Mouse (Mus musculus): Measurements from ENCODE around the gene E330017A01Rik. TPM values are rescaled to one million over a fixed set of nuclear protein-coding genes. Genes with fewer than 3 reads are reported as not detected.
"Not testable (repeated sequence)": the region's sequence is repeated elsewhere in the genome, so short reads cannot be mapped to it uniquely, and the experiment has no call there.

E330017A01Rik gene
- total and polyA plus RNA-seq, 2 experiments from 2014 or later, result 0.14 TPM; not detected in 1

DNA sequence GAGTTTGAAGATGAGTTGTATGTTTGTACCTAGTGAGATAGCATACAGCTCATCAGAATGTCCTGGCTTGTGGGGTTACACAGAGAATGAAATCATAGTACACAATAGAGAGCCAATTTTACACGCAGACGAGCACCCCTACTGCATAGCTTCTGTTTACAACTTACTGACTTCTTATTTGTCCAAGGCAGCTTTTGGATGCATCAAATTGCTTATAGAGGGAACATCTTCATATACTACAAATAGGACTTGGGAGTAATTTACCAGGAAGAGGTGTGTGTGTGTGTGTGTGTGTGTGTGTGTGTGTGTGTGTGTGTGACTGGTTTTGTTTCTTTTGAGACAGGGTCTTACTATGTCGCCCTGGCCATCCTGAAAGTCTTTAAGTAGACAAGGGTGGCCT is 30.0 kb upstream of the E330017A01Rik start:
- H3K4me2 ChIP-seq (ENCODE audit: low read depth, low read length, poor library complexity, severe bottlenecking), result no peak overlapping the region
- no peak for TF ChIP-seq CTCF (IDR thresholded peaks at IDR 0.05)
- DNase-seq (ENCODE audit: low spot score) (no peak), ATAC-seq (ENCODE audit: low FRiP score) (no peak)
- H3K4me1 ChIP-seq (ENCODE audit: insufficient read depth, low read length), result no peaks in the 10 kb centered on the region
- H3K4me3 ChIP-seq (ENCODE audit: low read depth, low read length), result no peak overlapping the region
- no peak overlapping the region for H3K9ac ChIP-seq (replicated peaks; ENCODE audit: low read length, poor library complexity, severe bottlenecking)
- 85% methylated on average over 3 of the region's 3 CpGs for WGBS
- no peaks in the 10 kb centered on the region for H3K27me3 ChIP-seq (ENCODE audit: insufficient read depth, low read length)
- no peak overlapping the region for H3K27ac ChIP-seq (ENCODE audit: low read depth, low read length)
- H3K36me3 ChIP-seq (ENCODE audit: insufficient read depth, low read length), result 0 out of 2 replicates have a peak, but pooled peaks cover 3% of the 10 kb centered on the region
- no peaks in the 10 kb centered on the region for H3K9me3 ChIP-seq (ENCODE audit: low read length)

DNA sequence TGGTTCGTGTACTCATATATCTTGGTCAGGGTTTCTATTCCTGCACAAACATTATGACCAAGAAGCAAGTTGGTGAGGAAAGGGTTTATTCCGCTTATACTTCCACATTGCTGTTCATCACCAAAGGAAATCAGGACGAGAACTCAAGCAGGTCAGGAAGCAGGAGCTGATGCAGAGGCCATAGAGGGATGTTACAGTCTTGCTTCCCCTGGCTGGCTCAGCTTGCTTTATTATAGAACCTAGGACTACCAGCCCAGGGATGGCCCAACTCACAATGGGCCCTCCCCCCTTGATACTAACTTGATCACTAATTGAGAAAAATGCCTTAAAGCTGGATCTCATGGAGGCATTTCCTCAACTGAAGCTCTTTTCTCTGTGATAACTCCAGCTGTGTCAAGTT is 28.1 kb upstream of the E330017A01Rik start:
- H3K27ac ChIP-seq (ENCODE audit: low read depth, low read length); H3K4me2 ChIP-seq (ENCODE audit: low read depth, low read length, poor library complexity, severe bottlenecking); H3K36me3 ChIP-seq (ENCODE audit: insufficient read depth, low read length); H3K27me3 ChIP-seq (ENCODE audit: insufficient read depth, low read length); H3K4me1 ChIP-seq (ENCODE audit: insufficient read depth, low read length); DNase-seq (ENCODE audit: low spot score); H3K9ac ChIP-seq (replicated peaks; ENCODE audit: low read length, poor library complexity, severe bottlenecking); H3K4me3 ChIP-seq (ENCODE audit: low read depth, low read length); ATAC-seq (ENCODE audit: low FRiP score); H3K9me3 ChIP-seq (ENCODE audit: low read length): not testable (repeated sequence)
- 88% methylated on average over 3 of the region's 3 CpGs for WGBS

DNA sequence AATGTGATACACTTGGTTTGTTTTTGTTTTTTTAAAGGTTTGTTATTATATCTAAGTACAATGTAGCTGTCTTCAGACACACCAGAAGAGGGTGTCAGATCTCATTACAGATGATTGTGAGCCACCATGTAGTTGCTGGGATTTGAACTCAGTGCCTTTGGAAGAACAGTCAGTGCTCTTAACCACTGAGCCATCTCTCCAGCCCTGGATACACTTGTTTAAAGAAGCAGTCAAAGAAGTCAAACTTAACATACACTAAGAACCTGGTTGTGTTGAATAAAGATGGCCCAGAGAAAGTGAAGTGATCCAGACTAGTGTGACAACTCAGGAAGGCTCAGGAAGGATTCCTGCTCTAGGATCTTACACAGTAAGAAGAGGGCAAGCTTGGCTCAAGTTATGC is 26.6 kb upstream of the E330017A01Rik start:
- H3K4me1 ChIP-seq (ENCODE audit: insufficient read depth, low read length); H3K9ac ChIP-seq (replicated peaks; ENCODE audit: low read length, poor library complexity, severe bottlenecking); H3K36me3 ChIP-seq (ENCODE audit: insufficient read depth, low read length); DNase-seq (ENCODE audit: low spot score); ATAC-seq (ENCODE audit: low FRiP score); H3K27ac ChIP-seq (ENCODE audit: low read depth, low read length); H3K4me3 ChIP-seq (ENCODE audit: low read depth, low read length); H3K9me3 ChIP-seq (ENCODE audit: low read length); H3K4me2 ChIP-seq (ENCODE audit: low read depth, low read length, poor library complexity, severe bottlenecking); H3K27me3 ChIP-seq (ENCODE audit: insufficient read depth, low read length): not testable (repeated sequence)

DNA sequence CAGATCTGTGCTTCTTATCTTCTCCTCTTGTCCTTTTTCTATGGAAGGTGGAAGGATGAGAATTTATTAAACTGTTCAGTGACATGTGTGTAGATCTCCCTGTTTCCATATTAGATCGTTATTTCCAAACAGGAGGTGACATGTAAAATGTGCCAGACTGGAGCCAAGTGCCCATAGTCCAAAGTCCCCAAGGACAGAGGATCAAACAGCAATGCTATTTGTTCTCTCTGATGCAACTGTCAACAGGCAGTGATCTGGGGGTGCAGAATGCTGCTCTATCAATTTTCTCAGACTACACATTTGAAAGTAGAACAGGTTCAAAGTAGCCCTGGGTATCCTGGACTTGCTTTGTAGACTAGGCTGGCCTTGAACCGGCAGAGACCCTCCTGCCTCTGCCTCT is 25.3 kb upstream of the E330017A01Rik start:
- no peaks in the 10 kb centered on the region for H3K36me3 ChIP-seq (ENCODE audit: insufficient read depth, low read length)
- DNase-seq (ENCODE audit: low spot score), result no peak
- TF ChIP-seq CTCF (IDR thresholded peaks at IDR 0.05), result no peak
- H3K9me3 ChIP-seq (ENCODE audit: low read length), result no peaks in the 10 kb centered on the region
- H3K27me3 ChIP-seq (ENCODE audit: insufficient read depth, low read length), result no peaks in the 10 kb centered on the region
- H3K4me2 ChIP-seq (ENCODE audit: low read depth, low read length, poor library complexity, severe bottlenecking), result no peak overlapping the region
- no peaks in the 10 kb centered on the region for H3K4me1 ChIP-seq (ENCODE audit: insufficient read depth, low read length)
- no peak overlapping the region for H3K27ac ChIP-seq (ENCODE audit: low read depth, low read length)
- WGBS, result 85% methylated on average over 2 of the region's 2 CpGs
- H3K4me3 ChIP-seq (ENCODE audit: low read depth, low read length), result no peak overlapping the region
- H3K9ac ChIP-seq (replicated peaks; ENCODE audit: low read length, poor library complexity, severe bottlenecking), result no peak overlapping the region
- ATAC-seq (ENCODE audit: low FRiP score), result no peak

GRCm38 (mm10) chr16:58663021-58663420 is 24.5 kb upstream of the E330017A01Rik start:
- Histone ChIP-seq H3K27me3 (ENCODE audit: insufficient read depth, low read length) (no peaks in the 10 kb centered on the region), H3K27ac (ENCODE audit: low read depth, low read length) (no peak overlapping the region), H3K9me3 (ENCODE audit: low read length) (no peaks in the 10 kb centered on the region), H3K4me3 (ENCODE audit: low read depth, low read length) (no peak overlapping the region), H3K36me3 (ENCODE audit: insufficient read depth, low read length) (no peaks in the 10 kb centered on the region), H3K9ac (replicated peaks; ENCODE audit: low read length, poor library complexity, severe bottlenecking) (no peak overlapping the region), H3K4me1 (ENCODE audit: insufficient read depth, low read length) (no peaks in the 10 kb centered on the region), H3K4me2 (ENCODE audit: low read depth, low read length, poor library complexity, severe bottlenecking) (no peak overlapping the region)
- peak; percentile 74; the same call in 1 of the 2 replicates for ATAC-seq (ENCODE audit: low FRiP score)
- DNase-seq (ENCODE audit: low spot score), result peak; percentile 59
- WGBS, result 74% methylated on average over 5 of the region's 5 CpGs
- TF ChIP-seq CTCF (IDR thresholded peaks at IDR 0.05), result peak; percentile 81

DNA sequence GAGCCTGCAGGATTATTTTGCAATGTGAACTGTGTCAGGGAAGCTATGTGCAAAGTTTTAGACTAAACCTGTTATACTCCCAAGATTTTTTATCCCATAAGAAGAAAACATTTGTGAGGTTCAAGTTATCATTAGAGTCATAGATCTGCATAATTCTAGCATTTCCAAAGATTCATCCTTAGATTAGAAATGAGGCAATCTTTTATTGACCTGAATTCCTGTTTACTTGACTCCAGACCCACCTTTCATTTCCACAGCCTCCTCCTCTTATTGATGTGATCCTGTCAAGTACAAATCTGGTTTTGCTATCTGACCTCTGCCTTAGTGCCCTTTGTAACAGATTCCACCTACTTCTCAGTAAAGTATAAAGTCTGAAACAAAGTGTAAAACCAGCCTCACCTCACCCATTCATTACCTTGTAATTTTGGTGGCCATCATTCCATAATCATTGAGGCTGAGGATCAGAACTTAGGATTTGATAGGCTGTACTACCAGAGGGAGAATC is 23.8 kb upstream of the E330017A01Rik start:
- no peak for TF ChIP-seq CTCF (IDR thresholded peaks at IDR 0.05)
- no peaks in the 10 kb centered on the region for H3K9me3 ChIP-seq (ENCODE audit: low read length)
- H3K36me3 ChIP-seq (ENCODE audit: insufficient read depth, low read length), result no peaks in the 10 kb centered on the region
- H3K27ac ChIP-seq (ENCODE audit: low read depth, low read length), result no peak overlapping the region
- ATAC-seq (ENCODE audit: low FRiP score) (no peak), DNase-seq (ENCODE audit: low spot score) (no peak)
- H3K9ac ChIP-seq (replicated peaks; ENCODE audit: low read length, poor library complexity, severe bottlenecking), result no peak overlapping the region
- H3K4me1 ChIP-seq (ENCODE audit: insufficient read depth, low read length), result no peaks in the 10 kb centered on the region
- H3K27me3 ChIP-seq (ENCODE audit: insufficient read depth, low read length), result no peaks in the 10 kb centered on the region
- no peak overlapping the region for H3K4me2 ChIP-seq (ENCODE audit: low read depth, low read length, poor library complexity, severe bottlenecking)
- H3K4me3 ChIP-seq (ENCODE audit: low read depth, low read length), result no peak overlapping the region
